Mouse (Mus musculus) hindbrain, embryonic 14.5 days (tissue): ENCODE results near the gene Tmem268. TPM values are rescaled to one million over a fixed set of nuclear protein-coding genes. Genes with fewer than 3 reads are reported as not detected.

Source experiments
- ATAC-seq: fragments of 200-750 bp; cut with Nextera tagmentation; 2 replicates; pipeline ENCODE4 v1.8.0; 2017; ENCODE audit warnings: moderate number of reproducible peaks, mild to moderate bottlenecking, moderate TSS enrichment, moderate library complexity; ENCODE audit not compliant: low FRiP score
- DNase-seq: peaks from one replicate; pipeline ENCODE4 v3.0.0-alpha.2; 2015; ENCODE audit warnings: low spot score
- H3K27ac ChIP-seq: fragments of 300-500 bp; sonication (generic); 2 replicates; pipeline ENCODE4 v1.5.1; 2014; ENCODE audit warnings: mild to moderate bottlenecking, moderate library complexity
- H3K27me3 ChIP-seq: fragments of 300-500 bp; sonication (generic); 2 replicates; pipeline ENCODE4 v1.6.1; 2014; ENCODE audit warnings: mild to moderate bottlenecking, low read length, mixed read lengths; ENCODE audit not compliant: control insufficient read depth, insufficient read depth
- H3K36me3 ChIP-seq: fragments of 300-500 bp; sonication (generic); replicated peaks from 2 replicates; pipeline ENCODE4 v1.6.1; 2014; ENCODE audit not compliant: control insufficient read depth, insufficient read depth
- H3K4me1 ChIP-seq: fragments of 300-500 bp; sonication (generic); replicated peaks from 2 replicates; pipeline ENCODE4 v1.6.1; 2014; ENCODE audit warnings: antibody characterized with exemption, low read length, mixed read lengths; ENCODE audit not compliant: control insufficient read depth, insufficient read depth
- H3K4me2 ChIP-seq: fragments of 300-500 bp; sonication (generic); replicated peaks from 2 replicates; pipeline ENCODE4 v1.6.1; 2014; ENCODE audit warnings: mild to moderate bottlenecking, moderate library complexity
- H3K4me3 ChIP-seq: fragments of 300-500 bp; sonication (generic); replicated peaks from 2 replicates; pipeline ENCODE4 v1.5.1; 2014; ENCODE audit warnings: mild to moderate bottlenecking, low read length
- H3K9ac ChIP-seq: fragments of 300-500 bp; sonication (generic); 2 replicates; pipeline ENCODE4 v1.6.1; 2014
- H3K9me3 ChIP-seq: fragments of 300-500 bp; sonication (generic); 2 replicates; pipeline ENCODE4 v1.6.1; 2016; ENCODE audit warnings: low read length; ENCODE audit not compliant: control insufficient read depth
- WGBS: fragments of 180-500 bp; shearing (Covaris S2); extraction: QIAGEN DNeasy Blood & Tissue Kit; methylation state at CpG from one replicate; pipeline ENCODE4 v1.1.7; 2014; 5-methylcytosine and 5-hydroxymethylcytosine counted together
- polyA plus RNA-seq: library from polyadenylated mRNA; unstranded; fragments of >200 nt; fragmentation: Nextera tagmentation; extraction: Ambion mirVana; gene quantifications from 2 replicates; pipeline ENCODE4 v1.2.1, GENCODE M21; 2014

The Tmem268 gene
- polyA plus RNA-seq, 1 experiment from 2014 or later = 4.8 TPM

DNA sequence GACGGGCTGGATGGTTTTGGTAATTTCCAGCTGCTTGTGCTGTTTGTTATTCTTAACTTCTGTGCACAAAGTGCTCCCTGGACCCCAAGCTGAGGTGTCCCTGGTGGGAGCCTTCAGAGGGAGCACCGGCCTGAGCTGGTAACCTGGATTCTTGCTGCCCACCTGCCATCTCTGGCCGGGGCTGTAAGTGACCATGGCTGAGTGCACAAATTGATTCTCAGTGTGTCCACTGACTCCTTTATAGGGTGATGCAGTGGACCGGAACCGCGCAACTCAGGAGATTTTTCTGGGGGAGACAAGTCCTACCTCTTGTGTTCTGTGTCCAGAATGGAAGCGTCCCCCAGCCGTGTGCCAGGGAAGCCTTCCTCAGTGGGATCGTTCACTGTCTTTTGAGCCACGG is 26.6 kb downstream of the Tmem268 start:
- no peaks in the 10 kb centered on the region for H3K36me3 ChIP-seq
- H3K4me2 ChIP-seq = no peak overlapping the region
- H3K27me3 ChIP-seq = no peaks in the 10 kb centered on the region
- H3K4me3 ChIP-seq = no peak overlapping the region
- 82% methylated on average over 10 of the region's 10 CpGs for WGBS
- no peak overlapping the region for H3K9ac ChIP-seq
- ATAC-seq (no peak), DNase-seq (no peak)
- no peak overlapping the region for H3K27ac ChIP-seq
- H3K4me1 ChIP-seq = 0 out of 2 replicates have a peak, but pooled peaks cover 2% of the 10 kb centered on the region
- no peaks in the 10 kb centered on the region for H3K9me3 ChIP-seq

- WGBS = 81% methylated on average over 2 of the region's 2 CpGs
- no peak overlapping the region for H3K27ac ChIP-seq
- H3K9me3 ChIP-seq = no peaks in the 10 kb centered on the region
- H3K27me3 ChIP-seq = no peaks in the 10 kb centered on the region
- no peak overlapping the region for H3K9ac ChIP-seq
- DNase-seq (no peak), ATAC-seq (no peak)
- H3K4me3 ChIP-seq = no peak overlapping the region
- no peaks in the 10 kb centered on the region for H3K4me1 ChIP-seq
- no peaks in the 10 kb centered on the region for H3K36me3 ChIP-seq
- H3K4me2 ChIP-seq = no peak overlapping the region
Measured at GRCm38 (mm10) chr4:63586240-63586639, 27.7 kb downstream of the Tmem268 start.

DNA sequence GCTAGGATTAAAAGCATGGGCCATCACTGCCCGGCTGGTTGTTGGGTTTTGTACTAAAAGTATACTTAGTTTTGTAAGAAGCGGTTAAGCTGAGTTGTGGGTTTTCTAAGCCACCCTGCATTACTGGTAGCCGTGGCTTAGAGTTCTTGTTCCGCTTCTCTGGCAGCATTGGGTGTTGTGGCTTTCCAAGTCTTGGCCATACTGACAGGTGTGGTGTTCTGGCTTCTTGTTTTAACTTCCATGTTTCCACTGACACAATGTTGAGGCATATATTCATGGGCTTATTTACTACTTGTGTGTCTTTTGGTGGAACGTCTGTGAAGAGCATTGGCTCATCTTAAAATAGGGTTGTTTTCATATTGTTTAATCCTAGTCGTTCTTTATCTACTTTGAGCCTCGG is 31.4 kb downstream of the Tmem268 start:
- Histone ChIP-seq H3K27ac (no peak overlapping the region), H3K27me3 (no peaks in the 10 kb centered on the region), H3K4me1 (no peaks in the 10 kb centered on the region), H3K36me3 (no peaks in the 10 kb centered on the region), H3K4me3 (no peak overlapping the region), H3K9me3 (no peaks in the 10 kb centered on the region), H3K9ac (no peak overlapping the region), H3K4me2 (no peak overlapping the region)
- WGBS = 91% methylated on average over 7 of the region's 7 CpGs
- ATAC-seq (no peak), DNase-seq (no peak)

GRCm38 (mm10) chr4:63590538-63590937 is 32.0 kb downstream of the Tmem268 start:
- no peak overlapping the region for H3K27ac ChIP-seq
- H3K4me3 ChIP-seq = no peak overlapping the region
- no peak overlapping the region for H3K9ac ChIP-seq
- H3K36me3 ChIP-seq = no peaks in the 10 kb centered on the region
- DNase-seq = no peak
- ATAC-seq = no peak
- no peaks in the 10 kb centered on the region for H3K27me3 ChIP-seq
- H3K9me3 ChIP-seq = no peaks in the 10 kb centered on the region
- H3K4me1 ChIP-seq = no peaks in the 10 kb centered on the region
- no peak overlapping the region for H3K4me2 ChIP-seq
- WGBS = 89% methylated on average over 4 of the region's 4 CpGs

- Histone ChIP-seq H3K9me3 (no peaks in the 10 kb centered on the region), H3K27me3 (no peaks in the 10 kb centered on the region), H3K4me2 (no peak overlapping the region), H3K4me3 (no peak overlapping the region), H3K4me1 (no peaks in the 10 kb centered on the region), H3K9ac (no peak overlapping the region), H3K36me3 (no peaks in the 10 kb centered on the region), H3K27ac (no peak overlapping the region)
- 80% methylated on average over 5 of the region's 5 CpGs for WGBS
- DNase-seq (no peak), ATAC-seq (no peak)
Measured at GRCm38 (mm10) chr4:63594459-63595110, 36.0 kb downstream of the Tmem268 start.

GRCm38 (mm10) chr4:63595259-63595658 is 36.7 kb downstream of the Tmem268 start:
- Histone ChIP-seq H3K27me3 (no peaks in the 10 kb centered on the region), H3K9ac (no peak overlapping the region), H3K4me3 (no peak overlapping the region), H3K4me1 (no peaks in the 10 kb centered on the region), H3K27ac (no peak overlapping the region), H3K9me3 (no peaks in the 10 kb centered on the region), H3K36me3 (no peaks in the 10 kb centered on the region), H3K4me2 (no peak overlapping the region)
- 88% methylated on average over 10 of the region's 10 CpGs for WGBS
- ATAC-seq = no peak
- DNase-seq = no peak

GRCm38 (mm10) chr4:63596010-63596409 is 37.4 kb downstream of the Tmem268 start:
- H3K9me3 ChIP-seq = no peaks in the 10 kb centered on the region
- no peak overlapping the region for H3K4me2 ChIP-seq
- no peak overlapping the region for H3K27ac ChIP-seq
- no peaks in the 10 kb centered on the region for H3K36me3 ChIP-seq
- H3K4me3 ChIP-seq = no peak overlapping the region
- ATAC-seq (no peak), DNase-seq (no peak)
- no peaks in the 10 kb centered on the region for H3K4me1 ChIP-seq
- no peak overlapping the region for H3K9ac ChIP-seq
- WGBS = 95% methylated on average over 4 of the region's 4 CpGs
- H3K27me3 ChIP-seq = no peaks in the 10 kb centered on the region

- no peak overlapping the region for H3K4me2 ChIP-seq
- DNase-seq = no peak
- no peaks in the 10 kb centered on the region for H3K36me3 ChIP-seq
- no peak overlapping the region for H3K9ac ChIP-seq
- H3K9me3 ChIP-seq = no peaks in the 10 kb centered on the region
- no peaks in the 10 kb centered on the region for H3K4me1 ChIP-seq
- H3K27me3 ChIP-seq = no peaks in the 10 kb centered on the region
- H3K27ac ChIP-seq = no peak overlapping the region
- ATAC-seq = no peak
- 86% methylated on average over 6 of the region's 6 CpGs for WGBS
- H3K4me3 ChIP-seq = no peak overlapping the region
Measured at GRCm38 (mm10) chr4:63600786-63601185, 42.2 kb downstream of the Tmem268 start.

GRCm38 (mm10) chr4:63601263-63601662 is 42.7 kb downstream of the Tmem268 start:
- Histone ChIP-seq H3K9me3 (no peaks in the 10 kb centered on the region), H3K4me2 (no peak overlapping the region), H3K27me3 (no peaks in the 10 kb centered on the region), H3K4me3 (no peak overlapping the region), H3K36me3 (no peaks in the 10 kb centered on the region), H3K4me1 (no peaks in the 10 kb centered on the region), H3K27ac (no peak overlapping the region), H3K9ac (no peak overlapping the region)
- ATAC-seq (no peak), DNase-seq (no peak)

DNA sequence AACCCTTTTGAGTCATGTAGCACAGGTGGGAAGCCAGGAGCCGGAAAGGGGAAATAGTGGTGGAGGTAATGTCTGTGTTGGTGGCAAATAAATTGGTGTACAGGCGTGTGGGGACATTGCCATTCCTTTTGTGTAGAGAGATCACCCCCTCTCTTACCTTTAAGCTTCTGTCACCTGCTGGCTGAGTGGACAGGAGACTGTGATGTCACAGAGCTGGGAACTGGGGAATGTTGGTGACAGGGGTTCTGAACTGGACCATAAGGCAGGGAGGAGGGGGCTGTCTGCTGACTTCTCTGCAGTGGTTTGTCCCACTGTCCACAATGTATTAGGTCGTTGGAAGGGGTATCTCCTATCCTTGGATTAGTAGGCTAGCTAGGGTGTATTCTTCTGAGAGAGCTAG is 46.4 kb downstream of the Tmem268 start, which contains the start of gene Gm11213:
Gene Gm11213 (minus strand): TSS at position 317 of the 400 bp plus-strand sequence.
- Histone ChIP-seq H3K9me3 (no peaks in the 10 kb centered on the region), H3K4me2 (no peak within 1 kb of the TSS), H3K9ac (no peak within 1 kb of the TSS), H3K4me1 (no peaks in the 10 kb centered on the region), H3K27ac (no peak within 1 kb of the TSS), H3K4me3 (no peak within 1 kb of the TSS), H3K27me3 (no peaks in the 10 kb centered on the region), H3K36me3 (no peaks in the 10 kb centered on the region)
- 80% methylated on average over 3 of the region's 3 CpGs for WGBS
- no peak for DNase-seq
- ATAC-seq = no peak
